17 mouse cellular contexts compared by ENCODE assay signal in genomic region chr16:61484315-61484714, GRCm38 (mm10).
"Had no signal": no experiment of that assay in that cellular context is flagged by ENCODE, and none has a peak within 500 bp of the region (broad histone marks: within the 10 kb centered on the region; RNA-seq: fewer than 3 reads in every experiment).

No protein-coding gene starts in this region.

- H3K9me3 ChIP-seq: limb, embryonic 12.5 days; liver, embryonic 13.5 days; lung, embryonic 15.5 days; megakaryocyte, embryonic 14.5 days; midbrain, embryonic 12.5 days had no signal

- H3K27ac ChIP-seq: kidney, postnatal 0 days; limb, embryonic 12.5 days; liver, embryonic 13.5 days; lung, embryonic 15.5 days; macrophage; midbrain, embryonic 12.5 days had no signal

- H3K36me3 ChIP-seq: limb, embryonic 12.5 days; liver, embryonic 13.5 days; lung, embryonic 15.5 days; midbrain, embryonic 12.5 days had no signal

- H3K9ac ChIP-seq: limb, embryonic 12.5 days; liver, embryonic 13.5 days; liver, postnatal 0 days; lung, embryonic 15.5 days; midbrain, embryonic 12.5 days had no signal

- H3K4me2 ChIP-seq: limb, embryonic 12.5 days; liver, embryonic 13.5 days; lung, embryonic 15.5 days; midbrain, embryonic 12.5 days had no signal

- H3K4me1 ChIP-seq: limb, embryonic 12.5 days; liver, embryonic 13.5 days; lung, embryonic 15.5 days; megakaryocyte, embryonic 14.5 days; midbrain, embryonic 12.5 days had no signal

- H3K27me3 ChIP-seq: limb, embryonic 12.5 days; liver, embryonic 13.5 days; lung, embryonic 15.5 days; megakaryocyte, embryonic 14.5 days; midbrain, embryonic 12.5 days had no signal

- H3K4me3 ChIP-seq: limb, embryonic 12.5 days; liver, embryonic 13.5 days; lung, embryonic 15.5 days; megakaryocyte, embryonic 14.5 days; midbrain, embryonic 12.5 days had no signal

- ATAC-seq: liver, postnatal 0 days; midbrain, embryonic 16.5 days had no signal

- DNase-seq: kidney, adult 9 months; kidney, postnatal 4 days; liver; liver, embryonic 13.5 days; liver, postnatal 0 days; lung, postnatal 14 days; right cerebral cortex, postnatal 4 days; spleen, adult 18-20 months; thymus, adult 18-20 months; thymus, postnatal 14 days had no signal
